Mouse (Mus musculus): ENCODE results near the gene Cd300lg.

Gene Cd300lg

DNA sequence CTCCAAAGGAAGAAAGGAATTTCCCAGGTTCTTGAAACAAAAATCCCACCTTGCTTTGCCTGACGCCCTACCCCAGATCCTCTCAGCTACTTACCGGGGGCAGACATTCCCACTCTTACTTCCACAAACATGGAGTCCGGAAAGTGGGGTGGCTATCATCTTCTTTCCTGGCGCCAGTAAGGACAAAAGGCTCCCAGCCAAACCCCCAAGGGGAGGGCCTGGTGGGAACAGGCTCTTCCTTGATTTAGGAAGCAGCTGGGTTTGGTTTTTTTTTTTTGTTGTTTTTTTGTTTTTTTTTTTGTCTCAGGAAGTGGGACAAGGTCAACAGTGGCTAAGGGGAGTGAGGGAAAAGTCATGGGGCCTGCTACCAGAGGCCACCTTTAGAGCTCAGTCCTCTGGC, 10.2 kb downstream of the Cd300lg start:
- in situ Hi-C loops (cut with MboI, MseI), result no loop called here

DNA sequence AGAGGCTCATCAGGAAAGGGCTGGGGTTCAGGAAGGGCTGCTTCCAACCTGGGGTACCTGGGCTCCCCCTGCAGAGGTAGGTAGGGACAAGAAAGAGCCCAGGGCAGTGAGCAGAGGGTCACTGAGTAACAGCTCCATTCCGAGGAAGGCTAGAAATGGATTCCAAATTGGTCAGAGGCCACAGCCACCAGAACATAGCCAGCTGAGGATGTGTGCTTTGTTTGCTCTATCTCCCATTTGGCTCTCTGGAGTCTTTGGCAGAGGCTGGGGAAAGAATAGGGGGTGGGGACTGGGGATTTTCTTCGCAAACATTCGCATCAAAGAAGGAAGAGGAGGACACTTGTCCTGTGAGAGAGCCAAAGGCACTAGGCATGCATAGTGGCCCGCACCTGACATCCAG, 10.6 kb downstream of the Cd300lg start:
- in situ Hi-C loops (cut with MboI, MseI), result no loop called here

DNA sequence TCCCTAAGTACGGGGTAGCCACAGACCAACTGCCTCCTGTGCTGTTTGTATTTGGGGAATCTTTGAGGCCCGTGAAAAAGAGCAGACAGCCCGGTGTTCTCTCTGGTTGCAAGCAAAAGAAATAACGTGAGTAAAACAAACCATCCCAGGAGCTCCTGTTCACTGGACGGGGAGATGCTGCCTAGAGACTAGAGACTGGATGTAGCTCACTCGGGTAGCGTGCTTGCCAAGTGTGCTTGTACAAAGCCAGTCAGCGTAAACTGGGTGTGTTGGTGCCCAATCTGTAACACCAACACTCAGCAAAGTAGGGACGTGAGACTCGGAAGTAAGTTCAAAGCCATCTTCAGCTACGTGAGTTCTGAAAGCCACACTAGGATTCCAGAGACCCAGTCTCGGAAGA, 11.4 kb downstream of the Cd300lg start:
- in situ Hi-C loops (cut with MboI, MseI), result no loop called here

DNA sequence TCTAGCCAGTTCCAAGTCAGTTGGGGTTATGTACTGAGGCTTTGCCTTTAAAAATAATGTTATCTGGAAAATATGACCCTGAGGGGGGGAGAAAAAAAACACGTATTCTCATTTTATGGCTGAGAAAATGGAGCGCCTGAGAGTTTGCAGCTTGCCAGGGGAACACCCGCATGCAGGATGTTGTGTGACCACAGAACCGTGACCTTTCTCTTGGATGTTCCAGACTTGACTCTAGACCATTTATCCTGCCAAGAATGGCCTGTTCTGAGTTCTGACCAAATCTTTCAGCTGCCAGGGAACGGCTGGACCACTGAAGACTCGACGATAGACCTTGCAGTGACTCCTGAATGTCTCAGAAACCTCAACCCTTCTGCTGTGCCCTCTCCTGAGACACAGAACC, 11.9 kb downstream of the Cd300lg start:
- in situ Hi-C loops (cut with MboI, MseI), result no loop called here

DNA sequence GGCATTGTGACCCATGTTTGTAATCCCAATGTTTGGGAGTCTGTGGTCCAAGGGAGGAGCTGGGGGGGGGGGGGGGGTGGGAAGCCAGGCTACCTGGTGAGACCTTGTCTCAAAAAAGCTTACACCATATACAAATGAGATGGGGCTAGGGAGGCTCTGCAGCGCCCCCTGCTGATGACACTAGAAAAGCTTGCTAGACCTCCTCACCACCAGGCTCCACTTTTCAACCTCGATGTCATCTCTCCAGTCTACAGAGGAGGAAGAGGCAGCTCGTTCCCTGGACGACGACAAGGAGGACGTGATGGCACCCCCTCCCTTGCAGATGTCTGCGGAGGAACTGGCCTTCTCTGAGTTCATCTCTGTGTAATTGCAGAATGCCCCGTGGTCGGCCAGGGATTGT, 12.5 kb downstream of the Cd300lg start:
- in situ Hi-C loops (cut with MboI, MseI), result no loop called here

DNA sequence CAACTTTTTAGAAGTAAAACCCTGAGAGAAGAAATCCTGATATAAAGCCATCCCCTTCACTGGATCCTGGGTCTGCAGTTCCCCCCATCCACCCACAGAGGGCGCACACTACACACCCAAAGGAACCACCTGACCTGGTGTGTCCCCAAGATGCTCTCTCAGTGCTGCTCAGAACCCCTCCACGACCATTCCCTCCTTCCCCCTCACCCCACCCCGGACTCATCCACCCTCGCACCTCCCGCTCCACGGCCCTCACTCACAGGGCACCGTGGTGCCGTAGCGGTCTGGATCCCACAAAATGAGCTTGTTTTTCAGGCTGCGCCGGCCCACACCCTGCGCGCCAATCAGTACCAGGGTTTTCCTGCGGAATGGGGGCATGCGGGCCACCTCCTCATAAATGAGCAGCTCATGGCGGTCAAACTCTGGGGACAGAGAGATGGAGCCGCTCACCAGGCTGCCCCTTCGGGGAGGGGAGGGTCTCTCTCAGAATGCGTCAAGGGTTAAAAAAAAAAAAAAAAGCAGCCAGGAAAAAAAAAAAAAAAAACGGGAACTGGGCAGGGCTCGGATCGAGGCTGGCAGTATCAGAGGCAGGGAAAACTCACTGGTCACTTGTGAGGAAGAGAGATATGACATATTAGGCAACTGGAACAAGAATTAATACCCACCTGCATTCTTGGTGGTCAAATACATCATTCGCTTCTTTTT, 20.1 kb downstream of the Cd300lg start:
- in situ Hi-C loops (cut with MboI, MseI), result no loop called here

DNA sequence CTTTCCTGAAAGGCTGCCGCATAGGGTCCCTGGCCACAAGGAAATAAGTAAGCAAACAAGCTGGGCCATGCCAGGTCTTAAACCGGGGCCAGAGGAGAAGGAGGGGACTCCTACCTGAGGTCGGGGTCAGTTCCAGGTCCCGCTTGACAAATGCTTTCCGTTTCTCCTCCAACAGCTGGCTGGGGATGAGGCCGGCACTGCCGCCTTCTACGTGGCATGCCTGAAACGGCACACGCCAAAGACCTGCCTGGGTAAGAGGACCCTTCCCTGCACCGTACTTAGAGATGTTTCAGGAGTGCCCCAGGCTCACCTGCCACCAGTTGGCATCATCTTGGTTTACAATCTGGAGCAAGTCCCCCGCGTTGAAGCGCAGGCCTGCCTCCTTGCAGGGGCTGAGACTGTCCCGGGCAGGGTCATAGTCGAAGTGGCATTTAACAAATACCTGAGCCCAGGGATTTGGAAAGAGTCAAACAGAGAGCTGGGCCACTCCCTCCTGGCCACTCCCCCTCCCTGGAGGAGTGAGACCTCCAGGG, 20.7 kb downstream of the Cd300lg start:
- in situ Hi-C loops (cut with MboI, MseI), result no loop called here

DNA sequence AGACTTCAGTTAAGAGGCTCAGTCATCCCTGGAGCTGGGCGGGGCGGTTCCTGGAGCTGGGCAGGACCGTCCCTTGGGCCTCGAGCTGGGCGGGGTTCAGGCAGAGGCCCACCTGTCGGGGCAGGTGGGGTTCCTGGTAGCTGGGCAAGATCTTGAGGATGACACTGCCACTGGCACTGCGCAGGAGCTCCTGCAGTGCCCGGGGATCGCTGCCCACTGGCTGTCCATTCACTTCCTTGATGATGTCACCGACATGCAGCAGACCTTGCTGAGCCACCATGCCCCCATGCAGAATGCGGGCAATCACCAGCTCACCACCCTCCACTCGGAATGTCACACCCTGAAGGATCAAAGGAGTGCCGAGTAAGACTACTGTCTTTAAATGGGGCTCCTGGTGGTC, 21.8 kb downstream of the Cd300lg start:
- in situ Hi-C loops (cut with MboI, MseI), result no loop called here

DNA sequence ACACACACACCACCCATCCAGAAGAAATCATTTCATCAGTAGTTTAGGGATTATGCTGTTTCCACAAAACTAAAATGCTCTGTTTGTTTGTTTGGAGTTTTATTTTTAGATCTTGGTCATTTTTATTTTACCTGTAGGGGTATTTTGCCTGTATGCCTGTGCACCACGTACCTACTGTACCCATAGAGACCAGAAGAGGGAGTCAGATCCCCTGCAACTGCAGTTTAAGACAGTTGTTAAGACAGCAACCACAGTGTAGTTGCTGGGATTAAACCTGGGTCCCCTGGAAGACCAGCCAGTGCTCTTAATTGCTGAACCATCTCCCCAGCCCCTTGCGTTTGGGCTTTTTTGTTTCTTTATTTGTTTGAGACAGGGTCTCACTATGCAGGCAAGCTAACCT, 27.7 kb downstream of the Cd300lg start:
- in situ Hi-C loops (cut with MboI, MseI), result no loop called here

DNA sequence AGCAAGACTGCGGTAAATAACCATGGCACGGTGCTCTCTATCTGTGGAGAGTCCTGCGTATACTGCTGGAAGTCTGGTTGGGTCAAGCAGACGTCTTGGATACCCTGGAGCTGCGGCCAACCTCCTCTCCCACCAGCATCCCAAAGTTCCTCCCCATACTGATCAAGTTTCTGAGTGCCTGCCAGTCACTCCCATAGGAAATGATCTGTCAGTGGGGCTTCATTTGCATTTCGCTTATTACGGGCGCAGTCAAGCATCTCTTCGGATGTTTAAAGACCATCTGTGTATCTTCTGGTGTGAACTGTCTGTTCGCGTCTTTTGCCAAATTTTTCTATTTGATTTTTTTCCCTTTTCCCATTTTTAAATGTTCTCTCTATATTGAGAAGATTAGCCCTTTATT, 28.3 kb downstream of the Cd300lg start:
- in situ Hi-C loops (cut with MboI, MseI), result no loop called here

DNA sequence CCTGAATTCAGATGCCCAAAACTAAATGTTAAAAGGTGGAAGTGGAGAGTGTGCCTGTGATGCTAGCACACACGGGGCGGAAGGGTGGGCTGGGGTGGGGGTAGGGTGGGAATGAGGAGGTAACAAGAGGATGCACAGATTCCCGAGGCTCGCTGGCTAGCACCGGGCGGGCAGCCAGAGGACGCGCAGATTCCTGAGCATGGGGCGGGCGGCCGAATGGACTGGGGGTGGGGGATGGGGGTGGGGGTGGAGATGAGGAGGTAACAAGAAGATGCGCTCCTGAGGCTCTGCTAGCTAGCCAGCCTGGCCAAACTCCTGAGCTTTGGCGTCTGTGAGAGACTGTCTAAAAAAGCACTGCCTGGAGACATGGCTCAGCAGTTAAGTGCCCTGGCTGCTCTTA, 29.1 kb downstream of the Cd300lg start:
- in situ Hi-C loops (cut with MboI, MseI), result no loop called here

DNA sequence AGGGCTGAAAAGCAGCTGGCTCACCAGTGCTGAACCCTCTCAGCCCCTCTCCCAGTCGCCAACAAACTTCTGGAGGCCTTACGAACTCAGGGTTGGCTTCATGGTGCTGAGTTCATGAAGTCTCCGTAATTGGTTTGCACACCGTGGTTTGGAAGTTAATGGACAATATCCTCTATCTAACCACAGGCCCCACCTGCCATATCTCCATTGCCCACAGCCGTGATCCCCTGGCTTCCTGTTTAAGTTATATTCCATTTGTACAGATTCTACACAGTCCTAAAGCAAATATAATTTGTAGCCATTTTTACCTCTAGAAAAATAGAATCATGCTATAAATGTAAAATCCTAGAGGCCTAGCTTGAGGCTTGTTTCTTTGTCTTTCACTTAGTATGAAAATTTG, 31.4 kb downstream of the Cd300lg start:
- in situ Hi-C loops (cut with MboI, MseI), result no loop called here

DNA sequence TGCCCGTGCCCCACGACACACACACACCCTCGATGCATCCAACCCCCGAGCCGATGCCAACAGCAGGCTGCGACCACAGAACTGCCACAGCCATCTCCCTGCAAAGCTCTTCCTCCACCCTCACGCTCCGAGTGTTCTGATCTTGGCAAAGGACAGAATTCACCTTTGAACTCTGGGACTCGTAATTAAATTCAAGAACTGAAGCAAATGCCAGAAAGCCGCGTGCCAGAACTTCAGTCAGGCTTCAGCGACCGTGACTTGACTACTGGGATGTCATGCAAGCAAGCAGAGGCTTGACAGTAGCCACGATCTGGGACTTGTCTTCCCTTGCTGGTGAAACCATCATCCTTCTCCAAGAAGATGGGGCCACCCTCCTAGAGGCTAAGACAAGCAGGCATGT, 32.4 kb downstream of the Cd300lg start:
- in situ Hi-C loops (cut with MboI, MseI), result no loop called here

DNA sequence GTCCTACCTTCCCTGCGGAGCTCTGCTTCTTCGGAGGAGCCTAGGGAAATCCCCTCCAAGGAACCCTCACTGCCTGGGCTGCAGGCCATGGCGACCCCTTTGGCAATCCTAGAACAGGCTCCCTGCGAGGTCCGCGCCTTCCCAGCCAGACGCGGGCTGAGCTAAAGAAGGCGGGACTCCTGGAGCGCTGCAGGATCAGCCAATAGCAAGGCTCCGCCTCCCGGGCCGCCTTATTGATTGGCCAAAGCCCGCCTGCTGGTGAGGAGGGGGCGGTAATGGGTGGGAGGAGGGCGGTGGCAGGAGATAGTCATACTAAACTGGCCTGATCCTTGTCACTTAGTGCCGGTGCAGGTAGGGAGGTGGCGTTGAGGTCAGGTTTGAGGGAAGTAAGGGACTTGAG, 41.0 kb downstream of the Cd300lg start:
- in situ Hi-C loops (cut with MboI, MseI), result no loop called here

DNA sequence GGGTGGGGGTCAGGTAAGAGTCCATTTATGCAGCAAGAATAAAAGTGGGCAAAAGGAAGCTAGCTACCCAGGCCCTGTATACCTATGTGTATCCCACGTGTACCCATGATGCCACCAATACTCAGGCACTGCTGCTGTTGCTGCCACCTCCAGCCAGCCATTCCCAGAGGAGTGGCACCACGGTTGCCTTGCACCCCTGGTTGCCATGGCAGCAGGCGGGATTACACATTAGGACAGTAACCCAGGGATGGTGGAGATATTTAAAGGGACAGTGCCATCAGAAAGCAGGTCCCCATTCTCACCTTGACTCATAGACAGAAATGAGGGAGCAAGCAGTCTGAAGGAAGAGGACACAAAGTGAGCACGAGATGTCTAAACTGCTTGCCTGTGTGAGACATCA, 41.9 kb downstream of the Cd300lg start:
- in situ Hi-C loops (cut with MboI, MseI), result no loop called here

DNA sequence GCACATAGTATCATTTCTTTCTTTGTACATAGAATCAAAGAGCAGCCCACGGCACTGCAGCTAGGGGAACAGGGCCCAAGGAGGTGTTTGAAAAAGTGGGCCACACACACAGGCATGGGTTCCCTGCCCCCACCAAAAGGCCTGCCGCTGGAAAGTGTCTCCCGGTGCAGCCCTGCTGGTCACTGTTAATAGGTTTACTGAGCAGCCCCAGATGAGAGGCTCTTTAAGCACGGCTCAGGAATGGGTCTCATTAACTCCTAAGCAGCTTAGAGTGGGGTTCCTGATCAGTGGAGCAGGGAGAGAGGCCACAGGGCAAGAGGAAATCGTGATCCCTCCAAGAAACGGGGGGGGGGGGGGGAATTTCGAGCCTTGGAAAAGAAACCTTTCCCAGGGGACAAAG, 42.9 kb downstream of the Cd300lg start:
- in situ Hi-C loops (cut with MboI, MseI), result no loop called here

DNA sequence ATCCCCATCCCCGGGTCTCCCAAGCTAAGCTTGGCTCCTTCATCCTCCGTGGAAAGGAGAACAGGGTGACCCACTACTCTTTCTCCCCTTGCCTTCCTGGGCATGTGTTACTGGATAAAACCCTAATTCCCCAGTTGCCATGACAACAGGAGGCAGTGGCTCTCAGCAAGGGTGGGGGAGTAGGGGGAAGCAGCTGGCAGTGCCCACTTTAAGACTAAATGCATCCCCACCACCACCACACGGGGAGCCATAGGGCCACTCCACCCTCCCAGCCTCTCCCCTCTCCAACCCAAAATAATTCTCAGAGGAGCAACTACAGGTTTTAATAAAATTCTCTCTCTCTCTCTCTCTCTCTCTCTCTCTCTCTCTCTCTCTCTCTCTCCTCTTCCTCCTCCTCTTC, 45.0 kb downstream of the Cd300lg start:
- in situ Hi-C loops (cut with MboI, MseI), result no loop called here

DNA sequence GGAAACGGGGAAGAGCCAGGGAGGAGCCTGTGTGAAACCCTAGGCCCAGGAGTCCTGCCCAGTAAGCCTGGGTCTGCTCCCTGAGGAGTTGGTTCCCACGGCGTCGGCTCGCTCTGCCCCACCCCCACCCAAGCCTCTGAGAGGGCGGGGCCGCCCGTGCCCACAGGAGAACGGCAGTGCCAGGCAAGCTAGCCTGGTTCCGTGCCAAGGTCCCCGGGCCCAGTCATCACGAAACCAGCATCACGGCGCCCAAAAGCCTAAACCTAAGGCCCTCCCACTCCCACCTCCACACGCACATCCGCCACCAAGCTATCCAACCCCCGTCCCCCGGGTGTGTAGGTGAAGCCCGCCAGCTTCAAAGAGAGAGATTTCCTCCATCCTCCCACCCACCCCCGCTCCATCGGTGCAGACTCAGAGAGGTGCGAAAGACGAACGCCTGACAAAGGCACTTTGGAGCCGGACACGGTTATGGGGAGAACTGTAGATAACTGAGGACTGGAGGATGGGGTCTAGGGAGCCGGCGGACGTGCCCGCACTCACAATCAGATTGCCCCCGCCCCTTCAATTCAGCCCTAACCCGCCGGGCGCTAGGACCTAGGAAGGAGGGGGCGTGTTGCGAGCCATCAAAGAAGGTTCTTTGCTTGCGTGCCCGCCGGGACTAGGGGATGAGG, 45.9 kb downstream of the Cd300lg start:
- in situ Hi-C loops (cut with MboI, MseI), result no loop called here

DNA sequence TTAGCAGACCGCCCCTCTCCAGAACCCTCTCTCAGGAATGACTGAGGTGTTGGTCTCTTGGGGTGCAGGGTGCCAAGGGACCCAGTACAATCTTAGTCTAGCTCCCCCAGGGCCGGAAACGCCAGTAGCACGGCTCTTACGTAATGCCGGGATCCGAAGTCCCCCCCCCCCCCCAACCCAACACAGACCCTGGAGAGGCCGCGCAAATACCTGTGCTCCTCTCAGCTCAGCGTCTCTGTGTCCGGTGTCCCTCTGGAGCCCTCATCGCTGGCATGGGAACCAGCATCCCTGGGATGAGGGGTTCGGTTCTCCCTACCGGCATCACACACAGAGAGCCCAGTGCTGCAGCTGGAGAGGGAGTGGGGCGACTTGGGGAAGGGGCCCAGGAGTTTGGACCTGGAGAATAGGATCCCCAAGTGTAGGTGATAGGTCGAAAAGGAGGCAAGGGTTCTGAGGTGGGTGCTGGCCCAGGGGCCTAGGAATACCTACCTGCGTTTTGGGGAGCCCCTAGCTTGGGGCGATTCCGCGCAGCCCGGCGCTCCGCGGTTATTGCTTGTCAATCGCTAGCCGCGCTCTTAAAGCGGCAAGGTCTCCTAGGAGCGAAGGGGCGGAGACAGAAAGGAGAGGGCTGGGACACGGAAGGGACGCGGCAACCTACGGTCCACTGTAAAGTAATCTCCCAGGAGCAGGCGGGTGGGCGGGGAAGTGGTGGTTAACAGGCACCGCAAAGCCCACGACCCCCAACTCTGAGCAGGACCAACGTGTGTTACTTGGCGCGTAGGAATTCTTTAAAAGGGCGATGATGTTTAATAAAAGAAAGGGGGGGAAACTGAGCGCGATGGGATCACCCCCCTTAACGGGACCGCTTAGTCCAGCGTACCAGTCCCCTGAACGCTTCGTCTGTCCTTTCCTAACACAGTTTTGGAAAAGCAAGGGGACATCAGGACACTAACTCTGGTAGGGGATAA, 46.9 kb downstream of the Cd300lg start, which contains the start of gene Mpp2:
Gene Mpp2, minus strand, starts transcription at position 585 of the 968 bp plus-strand sequence.
- in situ Hi-C loops (cut with MboI, MseI), result no loop called here

DNA sequence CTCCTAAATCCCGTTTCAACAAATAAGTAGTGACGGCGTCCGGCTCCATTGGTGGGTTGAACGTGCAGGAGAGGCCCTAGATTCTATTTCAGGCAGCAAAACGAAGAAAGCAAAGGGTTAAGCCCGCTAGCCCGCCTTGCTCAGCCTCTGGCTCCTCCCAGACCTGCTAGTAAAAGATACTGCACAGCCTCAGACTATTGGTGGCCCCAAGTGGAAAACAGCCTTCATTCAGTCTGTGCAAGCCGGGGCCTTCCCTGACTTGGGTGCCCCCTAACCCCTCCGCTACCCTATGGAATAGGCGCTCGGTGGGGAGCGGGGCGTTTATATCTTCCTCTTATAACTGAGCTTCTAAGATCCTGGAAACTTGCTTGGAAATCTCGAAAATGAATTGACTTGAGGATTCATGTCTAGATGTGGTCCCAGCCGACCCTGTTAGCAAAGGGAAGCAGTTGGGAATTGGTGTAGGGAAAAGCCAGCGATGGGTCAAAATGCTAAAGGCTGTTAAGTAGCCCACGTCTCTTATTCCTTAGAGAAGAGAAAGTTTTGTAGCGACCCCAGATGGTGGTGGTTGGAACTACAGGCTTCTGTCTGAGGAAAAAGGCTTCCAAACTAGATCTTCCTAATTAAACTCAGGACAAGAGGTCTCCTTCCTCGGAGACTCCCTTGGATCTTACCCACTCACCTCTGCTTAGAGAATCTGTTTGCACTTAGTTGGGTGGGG, 47.9 kb downstream of the Cd300lg start:
- in situ Hi-C loops (cut with MboI, MseI), result no loop called here

DNA sequence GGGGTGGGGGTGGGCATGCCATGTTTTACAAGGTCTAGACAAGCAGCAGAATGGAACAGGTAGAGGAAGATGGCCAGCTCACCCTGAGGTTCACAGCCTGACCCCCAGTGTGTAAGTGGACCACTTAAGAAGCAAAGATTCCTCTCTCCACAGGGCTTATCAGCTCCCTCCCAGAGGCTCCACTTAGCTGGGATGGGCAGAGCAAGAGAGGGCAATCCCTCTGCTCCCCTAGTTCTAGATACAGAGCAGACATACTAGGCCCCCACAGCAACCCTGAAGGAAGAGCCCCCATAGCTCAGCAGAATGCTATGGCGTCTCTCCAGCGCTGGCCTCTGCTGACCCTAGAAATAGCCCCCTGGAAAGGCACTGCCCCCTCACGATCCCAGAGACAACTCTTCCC, 54.4 kb downstream of the Cd300lg start:
- in situ Hi-C loops (cut with MboI, MseI), result no loop called here

DNA sequence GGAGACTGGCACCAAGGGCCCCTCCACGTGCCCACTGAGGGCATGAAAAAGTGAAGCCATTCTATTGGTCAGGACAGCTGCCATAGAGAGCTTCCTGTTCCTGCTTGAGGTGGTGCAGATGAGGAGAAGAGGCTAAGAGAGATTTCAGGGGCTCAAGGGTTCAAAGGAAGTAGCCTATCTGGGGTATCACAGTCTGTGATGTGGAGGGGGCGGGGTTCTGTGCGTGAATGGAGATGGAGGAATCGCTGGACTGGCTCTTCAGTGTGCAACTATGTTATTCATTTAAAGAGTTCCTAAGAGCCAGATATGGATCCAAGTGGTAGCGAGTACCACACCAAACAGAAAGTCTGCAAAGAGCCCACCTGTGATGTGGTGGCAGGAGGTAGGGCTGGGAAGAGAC, 55.1 kb downstream of the Cd300lg start:
- in situ Hi-C loops (cut with MboI, MseI), result no loop called here
